Mouse (Mus musculus) layer of hippocampus, postnatal 36 days (tissue): ENCODE data around the gene BC037034. TPM values are rescaled to one million over a fixed set of nuclear protein-coding genes. Genes with fewer than 3 reads are reported as not detected.

Experiments used
- total RNA-seq, 2 experiments: library from RNA; stranded (reverse); gene quantifications; 2 replicates each; pipeline ENCODE4 v1.2.3; 2021

The BC037034 gene
- total RNA-seq, 2 experiments from 2014 or later, result 70.0 to 73.7 TPM

Other genes with a start within 250 kb of the BC037034 start
- not detected for gene Smok3a, start 242.8 kb downstream of the BC037034 start, total RNA-seq
- gene Smok3b, start 242.6 kb downstream of the BC037034 start, total RNA-seq, result not detected
- gene Smok3c, start 210.8 kb downstream of the BC037034 start, total RNA-seq, result not detected
- 10 to 100 TPM; 41.5 to 41.9 TPM for gene Zkscan1, start 178.9 kb downstream of the BC037034 start, total RNA-seq
- gene Zscan21, start 147.1 kb downstream of the BC037034 start, total RNA-seq, result 10 to 100 TPM; 14.5 to 15.2 TPM
- 10 to 100 TPM; 14.0 to 14.5 TPM for gene Zfp113, start 108.3 kb downstream of the BC037034 start, total RNA-seq
- 100 to 1,000 TPM; 136 to 139 TPM for gene Cops6, start 103.0 kb downstream of the BC037034 start, total RNA-seq
- 10 to 100 TPM; 19.3 to 29.6 TPM for gene Ap4m1, start 92.0 kb downstream of the BC037034 start, total RNA-seq
- 10 to 100 TPM; 14.5 to 17.4 TPM for gene Mcm7, start 91.6 kb downstream of the BC037034 start, total RNA-seq
- 10 to 100 TPM; 37.9 to 44.4 TPM for gene Taf6, start 76.6 kb downstream of the BC037034 start, total RNA-seq
- gene Cnpy4, start 76.5 kb downstream of the BC037034 start, total RNA-seq, result 10 to 100 TPM; 15.0 to 16.8 TPM
- gene Mblac1, start 69.7 kb downstream of the BC037034 start, total RNA-seq, result 1 to 10 TPM; 8.2 to 8.6 TPM
- gene Nxpe5, start 38.1 kb downstream of the BC037034 start, total RNA-seq, result under 1 TPM in 1 of 2 experiments, not detected in 1; 0.25 TPM
- gene Lamtor4, start 8.6 kb downstream of the BC037034 start, total RNA-seq, result 10 to 100 TPM; 54.5 to 58.7 TPM
- 1 to 10 TPM; 3.2 to 3.7 TPM for gene Gal3st4, start 8.8 kb upstream of the BC037034 start, total RNA-seq
- gene Gm43720, start 15.9 kb upstream of the BC037034 start, total RNA-seq, result not detected
- gene Gpc2, start 16.0 kb upstream of the BC037034 start, total RNA-seq, result 1 to 10 TPM; 2.1 to 3.1 TPM
- gene Stag3, start 16.2 kb upstream of the BC037034 start, total RNA-seq, result 1 to 10 TPM in 1 of 2 experiments, under 1 TPM in 1; 0.77 to 1.3 TPM
- not detected for gene Pvrig, start 77.9 kb upstream of the BC037034 start, total RNA-seq
- gene Zfp157, start 177.4 kb upstream of the BC037034 start, total RNA-seq, result 10 to 100 TPM; 25.2 to 26.6 TPM